Mouse (Mus musculus) forebrain, embryonic 10.5 days (tissue): ENCODE measurements at regions not wholly inside any gene's neighbourhood (a gene's known extent, or its start where the extent isn't known, plus 50 kb on each side); places are given as distances from the start of the nearest gene placed in this dataset.

ENCODE experiments used
- DNase-seq: peaks from one replicate; pipeline ENCODE4 v3.0.0-alpha.2; 2017; ENCODE audit warnings: low spot score; ENCODE audit errors: extremely low spot score
- H3K27ac ChIP-seq: fragments of 300-500 bp; sonication (generic); 2 replicates; pipeline ENCODE4 v1.5.1; 2016; ENCODE audit warnings: mild to moderate bottlenecking
- H3K27me3 ChIP-seq: fragments of 300-500 bp; sonication (generic); 2 replicates; pipeline ENCODE4 v1.6.1; 2016; ENCODE audit warnings: mild to moderate bottlenecking; ENCODE audit not compliant: poor library complexity, severe bottlenecking
- H3K36me3 ChIP-seq: fragments of 300-500 bp; sonication (generic); replicated peaks from 2 replicates; pipeline ENCODE4 v1.6.1; 2016; ENCODE audit warnings: mild to moderate bottlenecking, moderate library complexity
- H3K4me1 ChIP-seq: fragments of 300-500 bp; sonication (generic); 2 replicates; pipeline ENCODE4 v1.6.1; 2016
- H3K4me3 ChIP-seq: fragments of 300-500 bp; sonication (generic); 2 replicates; pipeline ENCODE4 v1.5.1; 2016; ENCODE audit warnings: mild to moderate bottlenecking, moderate library complexity
- H3K9me3 ChIP-seq: fragments of 300-500 bp; sonication (generic); 2 replicates; pipeline ENCODE4 v1.6.1; 2016; ENCODE audit warnings: mild to moderate bottlenecking, moderate library complexity
- WGBS: fragments of 180-500 bp; shearing (Covaris S2); methylation state at CpG from one replicate; pipeline ENCODE4 v1.1.7; 2016; 5-methylcytosine and 5-hydroxymethylcytosine counted together

DNA sequence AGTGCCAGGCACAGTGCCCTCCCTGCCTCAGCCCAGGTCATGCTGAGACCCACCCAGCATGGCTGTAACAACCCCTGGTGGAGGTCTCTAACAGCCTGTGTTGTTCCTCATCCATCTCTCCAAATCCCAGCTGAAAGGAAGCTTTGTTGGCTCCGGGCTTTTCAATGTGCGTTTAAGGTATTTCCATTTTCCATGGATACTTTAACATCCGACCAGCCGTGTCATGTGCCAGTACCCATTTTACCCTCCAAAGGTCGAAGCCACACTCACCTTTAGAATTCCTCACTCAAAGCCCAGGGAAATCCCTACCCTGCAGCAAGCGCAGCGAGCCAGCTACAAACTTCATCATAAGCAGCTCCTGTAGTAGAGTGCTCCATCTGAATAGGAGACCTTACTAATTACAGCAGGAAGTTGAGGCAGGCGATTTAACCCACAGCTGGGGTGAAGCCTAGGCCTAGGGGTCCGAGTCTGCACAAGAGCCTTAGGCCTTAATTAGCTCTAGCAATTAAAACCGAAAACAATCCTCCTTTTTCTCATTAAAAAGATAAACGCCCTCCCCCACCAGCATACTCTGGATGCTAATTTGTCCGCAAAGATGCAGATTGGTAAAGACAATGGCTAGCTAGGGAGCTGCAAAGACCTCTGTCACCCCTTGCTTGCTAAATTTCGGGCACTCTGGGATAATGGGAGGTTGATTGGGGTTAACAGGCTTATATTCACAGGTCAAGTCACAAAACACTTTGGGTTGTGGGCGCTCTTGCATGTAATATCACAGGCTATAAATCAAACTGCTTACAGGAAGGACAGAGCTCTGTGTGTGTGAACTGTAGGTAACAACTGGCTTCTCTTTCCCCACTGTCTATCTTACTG, 171.2 kb downstream of the Pmp22 start:
- peaks cover 32% of the 10 kb centered on the region for H3K4me1 ChIP-seq
- no peaks in the 10 kb centered on the region for H3K9me3 ChIP-seq
- WGBS: 7% methylated on average over 14 of the region's 14 CpGs
- DNase-seq: peak; percentile 63
- H3K27me3 ChIP-seq: peaks cover 50% of the 10 kb centered on the region
- H3K27ac ChIP-seq: peak overlapping the region; percentile 54
- H3K4me3 ChIP-seq: no peak overlapping the region
- no peaks in the 10 kb centered on the region for H3K36me3 ChIP-seq

DNA sequence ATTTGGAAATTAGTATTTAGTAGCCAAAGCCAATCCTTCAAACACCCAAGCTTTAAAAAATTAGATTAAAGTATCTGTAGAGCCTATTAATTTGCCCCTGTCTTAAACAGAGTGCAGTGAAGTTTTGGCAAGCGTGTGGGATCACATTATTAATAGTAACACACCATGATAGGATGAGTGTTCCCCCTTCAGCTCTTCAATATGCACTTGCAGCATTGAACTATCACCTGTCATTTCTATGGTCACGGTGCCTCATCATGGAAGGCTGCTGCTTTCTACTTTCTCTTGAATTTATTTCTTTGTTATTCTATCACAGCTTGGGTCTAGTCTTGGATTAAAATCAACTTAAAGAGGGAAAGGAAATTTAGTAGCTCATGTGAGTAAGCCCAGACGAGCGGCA, 196.4 kb downstream of the Pmp22 start:
- DNase-seq: no peak
- Histone ChIP-seq H3K27me3 (peaks cover 8% of the 10 kb centered on the region; the same call in 1 of the 2 replicates), H3K4me3 (no peak overlapping the region), H3K27ac (no peak overlapping the region), H3K4me1 (peaks cover 3% of the 10 kb centered on the region; the same call in 1 of the 2 replicates), H3K36me3 (no peaks in the 10 kb centered on the region), H3K9me3 (no peaks in the 10 kb centered on the region)
- WGBS: 92% methylated on average over 4 of the region's 4 CpGs

DNA sequence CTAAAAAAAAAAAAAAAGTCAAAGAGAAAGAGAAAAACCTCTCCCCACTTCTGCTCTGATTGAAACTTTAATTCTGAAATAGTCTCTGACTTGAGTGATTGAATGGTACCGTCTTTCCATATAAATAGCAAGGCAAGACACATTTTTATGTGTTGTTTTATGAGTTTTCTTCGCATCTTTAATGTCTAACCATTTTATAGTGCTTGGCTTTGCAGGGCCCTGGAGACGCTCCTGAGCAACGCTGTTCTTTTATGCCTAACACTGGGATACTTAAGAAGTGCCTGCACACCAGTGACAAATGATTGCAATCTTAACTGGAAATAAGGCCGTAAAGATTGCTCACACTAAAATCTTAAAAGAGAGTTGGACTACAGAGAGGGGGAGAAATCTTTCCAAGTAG, 198.1 kb downstream of the Pmp22 start:
- no peaks in the 10 kb centered on the region for H3K9me3 ChIP-seq
- no peaks in the 10 kb centered on the region for H3K36me3 ChIP-seq
- DNase-seq: no peak
- WGBS: 81% methylated on average over 5 of the region's 5 CpGs
- peaks cover 8% of the 10 kb centered on the region; the same call in 1 of the 2 replicates for H3K27me3 ChIP-seq
- H3K27ac ChIP-seq: no peak overlapping the region
- peaks cover 3% of the 10 kb centered on the region; the same call in 1 of the 2 replicates for H3K4me1 ChIP-seq
- H3K4me3 ChIP-seq: no peak overlapping the region

DNA sequence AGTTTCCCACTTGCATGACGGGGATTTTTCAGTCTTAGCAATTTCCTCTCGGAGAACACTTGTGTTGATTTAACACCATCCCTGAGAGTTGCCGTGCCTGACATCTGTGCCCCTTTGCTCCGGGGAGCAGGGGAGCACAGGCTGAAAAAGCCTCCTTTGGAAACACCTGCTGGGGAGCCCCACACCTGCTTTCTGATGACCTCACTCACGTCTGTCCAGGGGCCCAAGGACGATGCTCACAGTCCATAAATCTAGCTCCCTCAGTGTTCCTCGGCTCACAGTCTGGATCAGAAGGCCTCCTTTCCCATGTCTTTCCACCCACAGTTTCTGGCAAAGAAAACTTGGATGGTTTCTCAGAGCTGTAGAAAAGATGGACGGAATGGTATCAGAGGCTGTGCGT, 208.7 kb downstream of the Pmp22 start:
- Histone ChIP-seq H3K27me3 (no peaks in the 10 kb centered on the region), H3K9me3 (no peaks in the 10 kb centered on the region; the same call in 1 of the 2 replicates), H3K27ac (no peak overlapping the region), H3K36me3 (no peaks in the 10 kb centered on the region), H3K4me1 (0 out of 2 replicates have a peak, but pooled peaks cover 3% of the 10 kb centered on the region), H3K4me3 (no peak overlapping the region)
- 81% methylated on average over 9 of the region's 9 CpGs for WGBS
- no peak for DNase-seq

DNA sequence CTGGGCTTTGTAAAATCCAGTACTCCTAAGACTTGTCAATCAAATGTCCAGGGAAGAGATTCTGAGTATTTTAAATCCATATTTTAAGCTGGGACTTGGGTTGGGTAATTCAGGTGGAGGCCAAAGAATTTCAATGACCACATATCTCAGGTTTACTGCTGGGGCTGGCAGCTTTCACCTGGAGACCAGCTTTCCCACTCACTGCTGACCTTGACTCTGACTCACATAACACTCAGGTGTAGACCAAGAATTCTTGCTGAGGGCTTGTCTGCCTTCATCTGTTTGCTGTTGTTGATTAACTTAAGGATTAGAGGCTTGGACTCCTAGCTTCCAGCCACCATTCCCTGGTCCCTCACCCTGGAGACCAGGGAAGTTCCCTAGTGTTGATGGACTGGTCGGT, 209.5 kb downstream of the Pmp22 start:
- DNase-seq: no peak
- Histone ChIP-seq H3K9me3 (no peaks in the 10 kb centered on the region; the same call in 1 of the 2 replicates), H3K27me3 (no peaks in the 10 kb centered on the region), H3K4me3 (no peak overlapping the region), H3K36me3 (no peaks in the 10 kb centered on the region), H3K27ac (no peak overlapping the region), H3K4me1 (0 out of 2 replicates have a peak, but pooled peaks cover under 1% of the 10 kb centered on the region)
- 100% methylated on average over 1 of the region's 1 CpGs for WGBS

DNA sequence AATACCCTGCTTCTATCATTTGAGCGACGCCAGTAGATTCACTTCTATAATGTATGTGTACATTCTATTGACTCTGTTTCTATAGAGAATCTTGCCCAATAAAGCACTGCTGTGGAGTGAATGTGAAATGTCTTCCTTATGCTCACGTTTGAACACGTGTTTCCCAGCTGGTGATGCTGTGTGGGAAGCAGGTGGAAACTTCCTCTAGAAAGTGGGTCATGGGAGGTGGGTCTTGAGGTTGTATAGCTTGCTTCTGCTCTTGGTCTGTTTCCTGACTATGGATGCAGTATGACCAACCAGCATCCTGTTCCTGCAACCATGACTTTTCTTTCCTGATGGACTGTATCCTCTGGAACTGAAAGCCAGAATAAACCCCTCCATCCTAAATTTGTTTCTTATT, 216.9 kb downstream of the Pmp22 start:
- Histone ChIP-seq H3K27me3 (peaks cover 16% of the 10 kb centered on the region), H3K36me3 (no peaks in the 10 kb centered on the region), H3K4me1 (peaks cover 13% of the 10 kb centered on the region), H3K9me3 (no peaks in the 10 kb centered on the region), H3K4me3 (no peak overlapping the region), H3K27ac (no peak overlapping the region)
- no peak for DNase-seq
- WGBS: 90% methylated on average over 4 of the region's 4 CpGs

DNA sequence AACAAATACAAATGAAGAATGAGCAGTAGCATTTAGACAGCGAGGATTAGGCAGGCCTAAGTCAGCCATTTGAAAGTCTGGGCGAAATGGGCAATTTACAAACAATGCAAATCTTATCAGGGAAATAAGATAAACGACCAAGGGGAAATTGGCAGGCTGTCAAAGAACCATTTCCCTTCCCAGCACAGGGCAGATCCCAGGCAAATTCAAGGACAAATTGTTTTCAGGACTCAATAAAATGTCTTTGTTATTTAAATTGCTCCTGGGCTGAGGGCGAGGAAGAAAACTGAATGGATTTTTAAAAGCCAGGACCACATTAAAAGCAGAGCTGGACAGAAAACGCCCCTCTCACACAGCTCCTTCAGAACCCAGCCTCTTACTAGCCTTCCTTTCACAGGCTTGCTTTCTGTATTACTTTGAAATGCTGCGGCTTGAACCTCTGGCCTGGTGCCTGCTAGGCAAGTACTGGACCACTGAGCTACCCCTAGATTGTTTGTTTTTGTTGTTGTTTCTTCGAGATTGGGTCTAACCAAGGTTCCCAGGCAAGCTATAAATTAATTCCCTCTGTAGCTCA, 221.4 kb downstream of the Pmp22 start:
- H3K4me3 ChIP-seq: no peak overlapping the region
- 35% methylated on average over 7 of the region's 7 CpGs for WGBS

DNA sequence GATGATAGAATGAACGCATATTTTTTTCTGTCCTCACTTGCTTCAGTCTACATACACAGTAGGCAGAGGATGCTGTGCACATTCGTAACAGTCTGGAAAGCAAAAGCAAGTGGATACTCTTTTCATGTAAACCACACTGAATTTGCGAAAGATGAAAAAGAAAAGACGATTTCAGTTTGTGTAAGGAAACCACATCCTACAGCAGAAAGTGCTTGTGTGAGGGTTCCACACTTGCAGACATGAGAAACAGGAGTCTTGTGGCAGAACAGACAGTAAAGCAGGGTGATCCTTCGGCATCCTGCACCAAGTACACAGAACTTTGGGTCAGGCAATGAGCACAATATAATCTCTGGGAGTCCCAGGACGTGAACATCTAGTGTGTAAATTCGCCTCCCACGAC, 223.2 kb downstream of the Pmp22 start:
- Histone ChIP-seq H3K9me3 (no peaks in the 10 kb centered on the region), H3K4me1 (peaks cover 18% of the 10 kb centered on the region), H3K27ac (no peak overlapping the region), H3K36me3 (no peaks in the 10 kb centered on the region), H3K27me3 (peaks cover 21% of the 10 kb centered on the region), H3K4me3 (no peak overlapping the region)
- 96% methylated on average over 8 of the region's 8 CpGs for WGBS
- DNase-seq: no peak

More for the DNA sequence above, 221.4 kb downstream of the Pmp22 start:
- no peak for DNase-seq
- H3K9me3 ChIP-seq: no peaks in the 10 kb centered on the region
- 0 out of 2 replicates have a peak overlapping the region, but pooled peaks have one; percentile 12 for H3K27ac ChIP-seq
- peaks cover 18% of the 10 kb centered on the region for H3K4me1 ChIP-seq
- H3K27me3 ChIP-seq: peaks cover 21% of the 10 kb centered on the region
- H3K36me3 ChIP-seq: no peaks in the 10 kb centered on the region

DNA sequence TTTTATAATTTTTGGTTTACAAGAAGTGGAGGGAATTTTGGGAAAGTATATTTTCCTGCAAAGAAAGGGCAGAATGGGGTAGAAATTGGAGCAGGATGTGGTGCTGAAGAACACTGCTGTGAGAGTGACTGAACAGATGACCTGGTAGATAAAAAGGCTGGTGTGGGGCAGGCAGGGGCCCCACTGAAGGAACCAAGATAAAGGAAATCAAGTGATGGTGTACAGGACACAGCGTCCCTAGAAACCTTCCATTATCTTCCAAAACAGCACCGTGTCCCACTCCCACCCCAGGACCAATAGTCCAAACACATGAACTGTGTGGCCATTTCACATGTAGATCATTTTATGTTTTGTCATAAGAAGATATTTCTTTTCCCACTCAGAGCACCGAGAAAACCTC, 224.2 kb downstream of the Pmp22 start:
- Histone ChIP-seq H3K27ac (no peak overlapping the region), H3K9me3 (no peaks in the 10 kb centered on the region), H3K27me3 (peaks cover 21% of the 10 kb centered on the region), H3K36me3 (no peaks in the 10 kb centered on the region), H3K4me1 (peaks cover 18% of the 10 kb centered on the region), H3K4me3 (no peak overlapping the region)
- WGBS: 88% methylated on average over 3 of the region's 3 CpGs
- DNase-seq: no peak

DNA sequence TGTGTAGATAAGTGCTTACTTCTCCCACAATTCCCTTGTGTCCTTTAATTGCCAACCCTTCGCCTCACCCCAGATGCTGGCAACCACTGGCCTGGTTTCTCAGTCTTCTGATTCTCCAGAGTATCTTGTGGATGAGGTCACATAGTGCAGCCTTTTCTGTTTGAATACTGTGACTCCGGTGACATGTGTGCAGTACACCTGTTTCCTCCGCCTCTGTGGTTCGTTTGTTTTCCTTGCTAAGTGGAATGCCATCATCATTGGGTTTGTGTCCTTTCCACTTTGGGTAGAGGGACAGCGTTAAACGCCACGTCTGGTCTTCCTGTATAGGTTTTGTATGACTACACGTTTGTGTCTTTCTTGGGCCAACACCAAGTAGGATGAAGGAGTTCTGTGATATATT, 224.9 kb downstream of the Pmp22 start:
- Histone ChIP-seq H3K27ac (no peak overlapping the region), H3K4me3 (no peak overlapping the region), H3K9me3 (no peaks in the 10 kb centered on the region), H3K4me1 (peaks cover 18% of the 10 kb centered on the region), H3K27me3 (peaks cover 14% of the 10 kb centered on the region), H3K36me3 (no peaks in the 10 kb centered on the region)
- 94% methylated on average over 8 of the region's 8 CpGs for WGBS
- DNase-seq: no peak

DNA sequence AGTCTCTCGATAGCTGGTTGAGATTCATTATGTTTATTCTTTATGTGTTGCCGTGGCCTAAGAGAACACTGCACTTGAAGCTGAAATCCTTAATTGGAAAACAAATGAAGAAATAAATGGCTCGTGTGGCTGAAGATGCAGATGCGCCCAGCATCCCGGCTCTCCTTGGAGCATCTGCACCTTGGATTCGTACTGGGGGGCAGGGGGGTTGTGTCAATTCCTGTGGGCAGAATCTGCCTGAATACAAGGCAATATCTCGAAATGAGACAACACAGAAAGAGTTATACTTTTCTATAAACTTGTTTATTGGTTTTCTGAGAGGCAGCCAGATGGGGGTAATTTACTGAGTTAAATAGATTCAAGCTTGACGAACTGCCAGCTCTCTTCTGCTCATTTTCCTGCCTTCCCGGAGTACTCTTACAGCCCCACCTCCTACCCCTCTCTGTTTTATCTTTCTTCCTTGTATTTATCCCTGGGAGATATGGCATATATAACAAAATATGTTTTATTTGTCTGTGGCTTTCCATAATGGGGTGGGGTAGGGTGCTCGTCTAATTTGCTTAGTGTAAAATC, 229.1 kb downstream of the Pmp22 start:
- Histone ChIP-seq H3K4me3 (no peak overlapping the region), H3K27me3 (no peaks in the 10 kb centered on the region; the same call in 1 of the 2 replicates), H3K36me3 (no peaks in the 10 kb centered on the region), H3K27ac (no peak overlapping the region), H3K9me3 (no peaks in the 10 kb centered on the region), H3K4me1 (no peaks in the 10 kb centered on the region)
- no peak for DNase-seq
- 87% methylated on average over 10 of the region's 10 CpGs for WGBS

GRCm38 (mm10) chr11:63367756-63368265, 239.0 kb downstream of the Pmp22 start:
- H3K9me3 ChIP-seq: no peaks in the 10 kb centered on the region
- H3K4me1 ChIP-seq: 0 out of 2 replicates have a peak, but pooled peaks cover 3% of the 10 kb centered on the region
- no peaks in the 10 kb centered on the region for H3K36me3 ChIP-seq
- H3K27me3 ChIP-seq: no peaks in the 10 kb centered on the region
- H3K27ac ChIP-seq: no peak overlapping the region
- H3K4me3 ChIP-seq: no peak overlapping the region
- WGBS: 92% methylated on average over 6 of the region's 6 CpGs
- DNase-seq: no peak

- Histone ChIP-seq H3K4me1 (no peaks in the 10 kb centered on the region), H3K27ac (no peak overlapping the region), H3K36me3 (no peaks in the 10 kb centered on the region), H3K4me3 (no peak overlapping the region), H3K9me3 (no peaks in the 10 kb centered on the region), H3K27me3 (no peaks in the 10 kb centered on the region)
- 93% methylated on average over 2 of the region's 2 CpGs for WGBS
- DNase-seq: no peak
These were observed 240.7 kb downstream of the Pmp22 start for GRCm38 (mm10) chr11:63369475-63369874.
